Mouse (Mus musculus) midbrain, postnatal 0 days (tissue): ENCODE measurements around the gene Zdhhc1. TPM values are rescaled to one million over a fixed set of nuclear protein-coding genes. Genes with fewer than 3 reads are reported as not detected.

Source experiments
- ATAC-seq: fragments of 200-750 bp; cut with Nextera tagmentation; 2 replicates; pipeline ENCODE4 v1.8.0; 2017; ENCODE audit warnings: moderate number of reproducible peaks, mild to moderate bottlenecking, moderate TSS enrichment, moderate library complexity; ENCODE audit not compliant: low FRiP score
- DNase-seq: peaks from one replicate; pipeline ENCODE4 v3.0.0-alpha.2; 2015; ENCODE audit warnings: low spot score
- H3K27ac ChIP-seq: fragments of 300-500 bp; sonication (generic); 2 replicates; pipeline ENCODE4 v1.5.1; 2014; ENCODE audit warnings: low read depth, mild to moderate bottlenecking, low read length, mixed read lengths
- H3K27me3 ChIP-seq: fragments of 300-500 bp; sonication (generic); 2 replicates; pipeline ENCODE4 v1.6.1; 2014; ENCODE audit warnings: low read length, control low read depth, mixed read lengths; ENCODE audit not compliant: insufficient read depth
- H3K36me3 ChIP-seq: fragments of 300-500 bp; sonication (generic); 2 replicates; pipeline ENCODE4 v1.6.1; 2014; ENCODE audit warnings: low read length, control low read depth, mixed read lengths; ENCODE audit not compliant: insufficient read depth
- H3K4me1 ChIP-seq: fragments of 300-500 bp; sonication (generic); 2 replicates; pipeline ENCODE4 v1.6.1; 2014; ENCODE audit warnings: mild to moderate bottlenecking, control low read depth, antibody characterized with exemption, low read length, mixed read lengths; ENCODE audit not compliant: insufficient read depth
- H3K4me2 ChIP-seq: fragments of 300-500 bp; sonication (generic); 2 replicates; pipeline ENCODE4 v1.6.1; 2014; ENCODE audit warnings: low read depth, mild to moderate bottlenecking, low read length, mixed read lengths; ENCODE audit not compliant: poor library complexity, severe bottlenecking
- H3K4me3 ChIP-seq: fragments of 300-500 bp; sonication (generic); 2 replicates; pipeline ENCODE4 v1.5.1; 2014; ENCODE audit warnings: low read depth, mild to moderate bottlenecking, low read length, moderate library complexity
- H3K9ac ChIP-seq: fragments of 300-500 bp; sonication (generic); replicated peaks from 2 replicates; pipeline ENCODE4 v1.6.1; 2014; ENCODE audit warnings: mild to moderate bottlenecking, low read length, moderate library complexity, mixed read lengths; ENCODE audit not compliant: poor library complexity, severe bottlenecking
- H3K9me3 ChIP-seq: fragments of 300-500 bp; sonication (generic); 2 replicates; pipeline ENCODE4 v1.6.1; 2016; ENCODE audit warnings: low read length, control low read depth
- CTCF ChIP-seq: IDR thresholded peaks from 2 replicates; pipeline ENCODE4 v1.5.1; 2016; ENCODE audit warnings: antibody characterized with exemption, mild to moderate bottlenecking
- WGBS: fragments of 180-500 bp; shearing (Covaris S2); extraction: QIAGEN DNeasy Blood & Tissue Kit; methylation state at CpG from one replicate; pipeline ENCODE4 v1.1.7; 2014; 5-methylcytosine and 5-hydroxymethylcytosine counted together
- polyA plus RNA-seq: library from polyadenylated mRNA; unstranded; fragments of >200 nt; fragmentation: Nextera tagmentation; extraction: Ambion mirVana; gene quantifications from 2 replicates; pipeline ENCODE4 v1.2.1, GENCODE M21; 2015
- total RNA-seq: library from RNA; depleted of rRNA; stranded (reverse); fragments of >200 nt; gene quantifications from 2 replicates; pipeline ENCODE4 v1.2.3, GENCODE M21; 2014

The Zdhhc1 gene
- total and polyA plus RNA-seq, 2 experiments from 2014 or later: 27.9 to 47.2 TPM

GRCm38 (mm10) chr8:105474680-105475079 lies 22.0 kb downstream of the Zdhhc1 start:
- no peak overlapping the region; the same call in 1 of the 2 replicates for H3K9ac ChIP-seq
- 28% methylated on average over 5 of the region's 5 CpGs for WGBS
- peaks cover 10% of the 10 kb centered on the region for H3K4me1 ChIP-seq
- H3K36me3 ChIP-seq: peaks cover 13% of the 10 kb centered on the region; the same call in 1 of the 2 replicates
- peak overlapping the region; percentile 55 for H3K27ac ChIP-seq
- 0 out of 2 replicates have a peak overlapping the region, but pooled peaks have one; percentile 13 for H3K4me2 ChIP-seq
- DNase-seq (no peak), ATAC-seq (no peak)
- H3K27me3 ChIP-seq: no peaks in the 10 kb centered on the region
- H3K4me3 ChIP-seq: no peak overlapping the region
- no peak for TF ChIP-seq CTCF
- H3K9me3 ChIP-seq: no peaks in the 10 kb centered on the region

- Histone ChIP-seq H3K4me2 (peak overlapping the region; percentile 13; the same call in 1 of the 2 replicates), H3K9me3 (no peaks in the 10 kb centered on the region), H3K4me1 (peaks cover 17% of the 10 kb centered on the region), H3K4me3 (no peak overlapping the region), H3K36me3 (peaks cover 10% of the 10 kb centered on the region; the same call in 1 of the 2 replicates), H3K9ac (no peak overlapping the region; the same call in 1 of the 2 replicates), H3K27ac (peak overlapping the region; percentile 55), H3K27me3 (no peaks in the 10 kb centered on the region)
- ATAC-seq (no peak), DNase-seq (peak; percentile 76)
- TF ChIP-seq CTCF: 0 out of 2 replicates have a peak, but pooled peaks have one; percentile 4
- 30% methylated on average over 17 of the region's 17 CpGs for WGBS
Observed at GRCm38 (mm10) chr8:105473816-105474606, 22.7 kb downstream of the Zdhhc1 start.

GRCm38 (mm10) chr8:105472983-105473382 lies 23.7 kb downstream of the Zdhhc1 start:
- H3K9me3 ChIP-seq: no peaks in the 10 kb centered on the region
- H3K9ac ChIP-seq: no peak overlapping the region
- DNase-seq: no peak
- no peaks in the 10 kb centered on the region for H3K27me3 ChIP-seq
- WGBS: 71% methylated on average over 9 of the region's 9 CpGs
- TF ChIP-seq CTCF: no peak
- peaks cover 23% of the 10 kb centered on the region for H3K4me1 ChIP-seq
- H3K27ac ChIP-seq: no peak overlapping the region
- H3K36me3 ChIP-seq: peaks cover 10% of the 10 kb centered on the region; the same call in 1 of the 2 replicates
- no peak overlapping the region for H3K4me3 ChIP-seq
- no peak for ATAC-seq
- no peak overlapping the region for H3K4me2 ChIP-seq

- H3K27me3 ChIP-seq: no peaks in the 10 kb centered on the region
- no peak overlapping the region for H3K9ac ChIP-seq
- DNase-seq (no peak), ATAC-seq (no peak)
- H3K9me3 ChIP-seq: no peaks in the 10 kb centered on the region
- no peak for TF ChIP-seq CTCF
- no peak overlapping the region for H3K4me2 ChIP-seq
- no peak overlapping the region for H3K27ac ChIP-seq
- WGBS: 45% methylated on average over 23 of the region's 23 CpGs
- H3K4me1 ChIP-seq: peaks cover 23% of the 10 kb centered on the region
- no peak overlapping the region for H3K4me3 ChIP-seq
- H3K36me3 ChIP-seq: peaks cover 12% of the 10 kb centered on the region
Observed at GRCm38 (mm10) chr8:105472414-105472932, 24.2 kb downstream of the Zdhhc1 start.

GRCm38 (mm10) chr8:105471314-105472015 lies 25.2 kb downstream of the Zdhhc1 start, which contains the start of gene Tppp3:
Gene Tppp3 (minus strand): TSS chr8:105471526.
- peak within 1 kb of the TSS; percentile 73 for H3K9ac ChIP-seq
- H3K9me3 ChIP-seq: no peaks in the 10 kb centered on the region
- H3K4me3 ChIP-seq: peak within 1 kb of the TSS; percentile 45
- peak within 1 kb of the TSS; percentile 68 for H3K4me2 ChIP-seq
- DNase-seq: peak; percentile 94
- peaks cover 18% of the 10 kb centered on the region for H3K36me3 ChIP-seq
- peak within 1 kb of the TSS; percentile 69 for H3K27ac ChIP-seq
- 8% methylated on average over 25 of the region's 25 CpGs for WGBS
- peak; percentile 90 for ATAC-seq
- no peaks in the 10 kb centered on the region for H3K27me3 ChIP-seq
- TF ChIP-seq CTCF: peak; percentile 74
- peaks cover 23% of the 10 kb centered on the region for H3K4me1 ChIP-seq
